Comparison of ENCODE assay signal across 9 mouse cellular contexts in the genomic region with DNA sequence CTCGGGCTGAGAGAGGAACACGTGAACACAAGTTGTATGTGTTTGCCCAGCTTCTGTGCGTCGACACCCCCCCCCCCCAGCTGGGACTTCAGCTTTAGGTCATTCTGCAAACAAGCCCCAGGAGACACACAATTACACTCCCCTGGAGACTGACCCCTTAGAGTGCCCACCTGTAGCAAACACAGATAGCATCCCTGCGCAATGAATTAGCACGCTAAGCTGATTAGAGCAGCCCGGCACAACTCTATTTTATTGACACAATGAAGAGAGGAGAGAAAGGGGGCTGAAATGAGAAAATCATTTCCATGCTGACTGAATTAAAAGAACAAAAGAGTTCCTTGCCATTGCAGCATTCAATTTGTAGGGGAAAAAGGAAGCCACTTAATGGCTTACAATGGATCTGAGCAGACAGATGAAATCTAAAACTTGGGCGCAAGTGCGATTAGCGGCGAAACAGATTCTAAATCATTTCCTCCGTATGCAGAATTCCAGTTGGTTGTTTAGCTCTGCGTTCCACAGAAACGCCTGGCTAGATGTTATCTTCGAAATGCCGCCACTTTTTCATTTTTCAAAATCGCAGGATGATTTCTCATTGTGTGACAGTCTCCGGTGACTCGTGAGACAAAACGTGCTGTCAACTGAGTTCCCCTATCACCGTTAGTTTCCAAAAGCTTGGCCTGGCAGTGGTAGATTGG.
DNase-seq lines count a peak whose midpoint lies in the region; ATAC-seq and TF ChIP-seq lines count a peak whose summit lies in the region.
"Had no signal": no experiment of that assay in that cellular context is flagged by ENCODE, and none has a peak within 500 bp of the region (broad histone marks: within the 10 kb centered on the region; RNA-seq: fewer than 3 reads in every experiment).

No protein-coding gene starts in this region.

- peaks cover 21% of the 10 kb centered on the region for H3K4me1 ChIP-seq in kidney, embryonic 15.5 days
- peaks cover 20% of the 10 kb centered on the region for H3K4me1 ChIP-seq in forebrain, embryonic 15.5 days
- peaks cover 25% of the 10 kb centered on the region for H3K4me1 ChIP-seq in limb, embryonic 14.5 days (ENCODE audit: control insufficient read depth, insufficient read depth, low read length)

- WGBS in kidney, embryonic 15.5 days: 7% methylated on average over 21 of the region's 21 CpGs
- under 1% methylated on average over 21 of the region's 21 CpGs for WGBS in forebrain, embryonic 15.5 days
- WGBS in limb, embryonic 14.5 days: 9% methylated on average over 21 of the region's 21 CpGs

- H3K9me3 ChIP-seq in kidney, embryonic 15.5 days (replicated peaks): no peaks in the 10 kb centered on the region
- no peaks in the 10 kb centered on the region for H3K9me3 ChIP-seq in forebrain, embryonic 15.5 days
- H3K9me3 ChIP-seq in limb, embryonic 14.5 days (ENCODE audit: control insufficient read depth, low read length): no peaks in the 10 kb centered on the region

- 0 out of 2 replicates have a peak overlapping the region, but pooled peaks have one; percentile 9 for H3K27ac ChIP-seq in kidney, embryonic 15.5 days
- H3K27ac ChIP-seq in forebrain, embryonic 15.5 days (replicated peaks): no peak overlapping the region
- H3K27ac ChIP-seq in limb, embryonic 14.5 days (replicated peaks; ENCODE audit: low read depth, low read length): peak overlapping the region; percentile 55

- H3K4me2 ChIP-seq in kidney, embryonic 15.5 days: peak overlapping the region; percentile 52
- H3K4me2 ChIP-seq in forebrain, embryonic 15.5 days (replicated peaks): peak overlapping the region; percentile 36
- peak overlapping the region; percentile 40 for H3K4me2 ChIP-seq in limb, embryonic 14.5 days (replicated peaks; ENCODE audit: low read depth, low read length, severe bottlenecking)

- H3K36me3 ChIP-seq in kidney, embryonic 15.5 days: no peaks in the 10 kb centered on the region
- no peaks in the 10 kb centered on the region for H3K36me3 ChIP-seq in forebrain, embryonic 15.5 days
- no peaks in the 10 kb centered on the region for H3K36me3 ChIP-seq in limb, embryonic 14.5 days (ENCODE audit: control insufficient read depth, insufficient read depth, low read length)

- no peak for TF ChIP-seq POLR2A in limb, embryonic 14.5 days (IDR thresholded peaks at IDR 0.05; ENCODE audit: borderline replicate concordance, extremely low read depth, insufficient read depth, insufficient read length)

- peak overlapping the region; percentile 26 for H3K4me3 ChIP-seq in kidney, embryonic 15.5 days (replicated peaks)
- peak overlapping the region; percentile 20 for H3K4me3 ChIP-seq in forebrain, embryonic 15.5 days
- peak overlapping the region; percentile 19 for H3K4me3 ChIP-seq in limb, embryonic 14.5 days (replicated peaks; ENCODE audit: low read length)

- no peak overlapping the region for H3K9ac ChIP-seq in kidney, embryonic 15.5 days
- H3K9ac ChIP-seq in forebrain, embryonic 15.5 days (replicated peaks): no peak overlapping the region
- H3K9ac ChIP-seq in limb, embryonic 14.5 days (ENCODE audit: low read depth, low read length, severe bottlenecking): 0 out of 2 replicates have a peak overlapping the region, but pooled peaks have one; percentile 2

- no peak for DNase-seq in kidney, adult 11 months
- no peak for DNase-seq in limb, embryonic 14.5 days (ENCODE audit: low spot score)
- DNase-seq in retina, embryonic 14.5 days (ENCODE audit: low spot score): peak; percentile 53
- DNase-seq in MN1 (ENCODE audit: low spot score): no peak
- DNase-seq in frontal cortex, postnatal 25 days (ENCODE audit: low spot score in 2 of 2): no peak
- no peak for DNase-seq in adrenal gland, postnatal 10 days
- DNase-seq: thymus, postnatal 36 days had no signal

- ATAC-seq in kidney, embryonic 15.5 days (replicated peaks; ENCODE audit: low FRiP score): no peak
- ATAC-seq in forebrain, embryonic 15.5 days (replicated peaks): peak; percentile 68
- ATAC-seq in limb, embryonic 14.5 days (ENCODE audit: low FRiP score, low read depth): no peak

- 0 out of 2 replicates have a peak, but pooled peaks cover 9% of the 10 kb centered on the region for H3K27me3 ChIP-seq in kidney, embryonic 15.5 days
- peaks cover 49% of the 10 kb centered on the region for H3K27me3 ChIP-seq in forebrain, embryonic 15.5 days
- H3K27me3 ChIP-seq in limb, embryonic 14.5 days (ENCODE audit: control insufficient read depth, insufficient read depth, low read length): no peaks in the 10 kb centered on the region
